Mouse (Mus musculus) left cerebral cortex, postnatal 10 days (tissue): Measurements from ENCODE around the gene Hemgn. TPM values are rescaled to one million over a fixed set of nuclear protein-coding genes. Genes with fewer than 3 reads are reported as not detected.

ENCODE experiments used
- total RNA-seq, 2 experiments: library from RNA; stranded (reverse); gene quantifications; 2 replicates each; pipeline ENCODE4 v1.2.3; 2021

Hemgn gene
- total RNA-seq, 2 experiments from 2014 or later: not detected

Other genes starting within 250 kb of the Hemgn start
- gene Xpa, start 217.2 kb downstream of the Hemgn start, total RNA-seq: 10 to 100 TPM; 14.6 to 16.2 TPM
- gene Foxe1, start 69.9 kb downstream of the Hemgn start, total RNA-seq: not detected
- gene Trmo, start 24.1 kb downstream of the Hemgn start, total RNA-seq: 1 to 10 TPM; 3.7 to 4.6 TPM
- 10 to 100 TPM; 52.0 to 52.7 TPM for gene Anp32b, start 37.4 kb upstream of the Hemgn start, total RNA-seq
- gene Nans, start 75.7 kb upstream of the Hemgn start, total RNA-seq: 10 to 100 TPM; 30.7 to 35.0 TPM
- 1 to 10 TPM; 1.2 to 1.4 TPM for gene Trim14, start 122.6 kb upstream of the Hemgn start, total RNA-seq
- gene Coro2a, start 188.7 kb upstream of the Hemgn start, total RNA-seq: 10 to 100 TPM; 38.7 to 43.3 TPM
- 1 to 10 TPM; 1.0 to 2.0 TPM for gene Tbc1d2, start 236.7 kb upstream of the Hemgn start, total RNA-seq